Mouse (Mus musculus) cerebellum, postnatal 14 days (tissue): ENCODE measurements at regions not wholly inside any gene's neighbourhood (a gene's known extent, or its start where the extent isn't known, plus 50 kb on each side); places are given as distances from the start of the nearest gene placed in this dataset.

Source experiments
- DNase-seq, 2 experiments: peaks; one replicate each; pipeline ENCODE4 v3.0.0; 2021; ENCODE audit warnings: mixed read lengths in 2 of 2

- DNase-seq = no peak
Measured at GRCm38 (mm10) chr2:116979561-116980391, 101.3 kb downstream of the Tmco5 start.

GRCm38 (mm10) chr2:116980692-116981091, 102.2 kb downstream of the Tmco5 start:
- DNase-seq = no peak

- DNase-seq = no peak
Measured at GRCm38 (mm10) chr2:116983351-116983750, 104.9 kb downstream of the Tmco5 start.

GRCm38 (mm10) chr2:116983821-116984351, 105.4 kb downstream of the Tmco5 start:
- DNase-seq = no peak

- no peak for DNase-seq
Measured at GRCm38 (mm10) chr2:116984597-116984996, 106.1 kb downstream of the Tmco5 start.

- DNase-seq = no peak
Measured at GRCm38 (mm10) chr2:116985549-116985948, 107.1 kb downstream of the Tmco5 start.

GRCm38 (mm10) chr2:116988953-116989674, 110.6 kb downstream of the Tmco5 start:
- no peak for DNase-seq

- no peak for DNase-seq
Measured at GRCm38 (mm10) chr2:116990106-116990505, 111.6 kb downstream of the Tmco5 start.

- no peak for DNase-seq
Measured at GRCm38 (mm10) chr2:116991561-116992042, 113.1 kb downstream of the Tmco5 start.

- DNase-seq = no peak
Measured at GRCm38 (mm10) chr2:116993724-116994123, 115.2 kb downstream of the Tmco5 start.

- no peak for DNase-seq
Measured at GRCm38 (mm10) chr2:116996302-116996701, 117.8 kb downstream of the Tmco5 start.

GRCm38 (mm10) chr2:116998822-116999221, 120.3 kb downstream of the Tmco5 start:
- DNase-seq = no peak

GRCm38 (mm10) chr2:116999592-116999991, 121.1 kb downstream of the Tmco5 start:
- no peak for DNase-seq

GRCm38 (mm10) chr2:117003976-117004375, 117.2 kb upstream of the Spred1 start:
- DNase-seq = no peak

GRCm38 (mm10) chr2:117006846-117007245, 114.3 kb upstream of the Spred1 start:
- DNase-seq = no peak

GRCm38 (mm10) chr2:117008922-117009321, 112.3 kb upstream of the Spred1 start:
- no peak for DNase-seq

GRCm38 (mm10) chr2:117010001-117010400, 111.2 kb upstream of the Spred1 start:
- no peak for DNase-seq

GRCm38 (mm10) chr2:117010942-117011341, 110.2 kb upstream of the Spred1 start:
- no peak for DNase-seq

GRCm38 (mm10) chr2:117017921-117018651, 103.1 kb upstream of the Spred1 start:
- DNase-seq = no peak

GRCm38 (mm10) chr2:117018917-117019538, 102.1 kb upstream of the Spred1 start:
- DNase-seq = peak; percentile 5 to 6

- DNase-seq = no peak
Measured at GRCm38 (mm10) chr2:117019552-117019951, 101.6 kb upstream of the Spred1 start.

GRCm38 (mm10) chr2:117021787-117022186, 99.4 kb upstream of the Spred1 start:
- no peak for DNase-seq
